Mouse (Mus musculus): ENCODE data around the gene Plod1. TPM values are rescaled to one million over a fixed set of nuclear protein-coding genes. Genes with fewer than 3 reads are reported as not detected.
"Not testable (repeated sequence)": the region's sequence is repeated elsewhere in the genome, so short reads cannot be mapped to it uniquely, and the experiment has no call there.

Plod1 gene
- total RNA-seq, 2 experiments from 2014 or later = 2.1 to 2.6 TPM

GRCm38 (mm10) chr4:147897348-147897747 lies 39.2 kb downstream of the Plod1 start:
- no peak for ATAC-seq (replicated peaks; ENCODE audit: low FRiP score, poor library complexity, severe bottlenecking)

- no peak for ATAC-seq (replicated peaks; ENCODE audit: low FRiP score, poor library complexity, severe bottlenecking)
Observed at GRCm38 (mm10) chr4:147896411-147896810, 40.2 kb downstream of the Plod1 start.

GRCm38 (mm10) chr4:147895815-147896330 lies 40.7 kb downstream of the Plod1 start:
- no peak for ATAC-seq (replicated peaks; ENCODE audit: low FRiP score, poor library complexity, severe bottlenecking)

- ATAC-seq (replicated peaks; ENCODE audit: low FRiP score, poor library complexity, severe bottlenecking) = no peak
Observed at GRCm38 (mm10) chr4:147890341-147890740, 46.2 kb downstream of the Plod1 start.

GRCm38 (mm10) chr4:147888237-147888636 lies 48.3 kb downstream of the Plod1 start:
- no peak for ATAC-seq (replicated peaks; ENCODE audit: low FRiP score, poor library complexity, severe bottlenecking)

GRCm38 (mm10) chr4:147887277-147887676 lies 49.3 kb downstream of the Plod1 start:
- no peak for ATAC-seq (replicated peaks; ENCODE audit: low FRiP score, poor library complexity, severe bottlenecking)

GRCm38 (mm10) chr4:147886158-147886557 lies 50.4 kb downstream of the Plod1 start:
- ATAC-seq (replicated peaks; ENCODE audit: low FRiP score, poor library complexity, severe bottlenecking) = no peak

- no peak for ATAC-seq (replicated peaks; ENCODE audit: low FRiP score, poor library complexity, severe bottlenecking)
Observed at GRCm38 (mm10) chr4:147884138-147884537, 52.4 kb downstream of the Plod1 start.

- ATAC-seq (replicated peaks; ENCODE audit: low FRiP score, poor library complexity, severe bottlenecking) = no peak
Observed at GRCm38 (mm10) chr4:147883041-147883440, 53.5 kb downstream of the Plod1 start.

GRCm38 (mm10) chr4:147881792-147882191 lies 54.8 kb downstream of the Plod1 start:
- no peak for ATAC-seq (replicated peaks; ENCODE audit: low FRiP score, poor library complexity, severe bottlenecking)

GRCm38 (mm10) chr4:147879865-147880264 lies 56.7 kb downstream of the Plod1 start:
- no peak for ATAC-seq (replicated peaks; ENCODE audit: low FRiP score, poor library complexity, severe bottlenecking)

- ATAC-seq (replicated peaks; ENCODE audit: low FRiP score, poor library complexity, severe bottlenecking) = no peak
Observed at GRCm38 (mm10) chr4:147879456-147879855, 57.1 kb downstream of the Plod1 start.

- ATAC-seq (replicated peaks; ENCODE audit: low FRiP score, poor library complexity, severe bottlenecking) = no peak
Observed at GRCm38 (mm10) chr4:147878537-147878936, 58.0 kb downstream of the Plod1 start.

GRCm38 (mm10) chr4:147875852-147876575 lies 60.6 kb downstream of the Plod1 start:
- no peak for ATAC-seq (replicated peaks; ENCODE audit: low FRiP score, poor library complexity, severe bottlenecking)

GRCm38 (mm10) chr4:147869238-147869637 lies 67.3 kb downstream of the Plod1 start:
- ATAC-seq (replicated peaks; ENCODE audit: low FRiP score, poor library complexity, severe bottlenecking) = no peak

- ATAC-seq (replicated peaks; ENCODE audit: low FRiP score, poor library complexity, severe bottlenecking) = peak; percentile 97
Observed at GRCm38 (mm10) chr4:147868450-147869031, 68.0 kb downstream of the Plod1 start, which contains the start of the genes Miip and Fv1. Gene Miip, minus strand, starts transcription at chr4:147868816. Gene Fv1, plus strand, starts transcription at chr4:147868979.

GRCm38 (mm10) chr4:147867563-147868449 lies 68.8 kb downstream of the Plod1 start:
- ATAC-seq (replicated peaks; ENCODE audit: low FRiP score, poor library complexity, severe bottlenecking) = no peak

GRCm38 (mm10) chr4:147866793-147867192 lies 69.8 kb downstream of the Plod1 start:
- ATAC-seq (replicated peaks; ENCODE audit: low FRiP score, poor library complexity, severe bottlenecking) = not testable (repeated sequence)

GRCm38 (mm10) chr4:147866056-147866455 lies 70.5 kb downstream of the Plod1 start:
- no peak for ATAC-seq (replicated peaks; ENCODE audit: low FRiP score, poor library complexity, severe bottlenecking)

- no peak for ATAC-seq (replicated peaks; ENCODE audit: low FRiP score, poor library complexity, severe bottlenecking)
Observed at GRCm38 (mm10) chr4:147865651-147866050, 70.9 kb downstream of the Plod1 start.

Measured in erythroblast, adult 5-6 weeks (primary cell).